Mouse (Mus musculus) hematopoietic multipotent progenitor cell, adult 10-12 weeks (in vitro differentiated cells): ENCODE results near the gene Plekhh2. TPM values are rescaled to one million over a fixed set of nuclear protein-coding genes. Genes with fewer than 3 reads are reported as not detected.

Experiments
- polyA plus RNA-seq: library from polyadenylated mRNA; stranded (reverse); fragments of >175 nt; gene quantifications from 2 replicates; pipeline ENCODE4 v1.2.3, GENCODE M21; 2012; ENCODE audit warnings: low replicate concordance

Gene Plekhh2
- polyA plus RNA-seq: 0.03 and 0.04 TPM in 2 replicates

DNA sequence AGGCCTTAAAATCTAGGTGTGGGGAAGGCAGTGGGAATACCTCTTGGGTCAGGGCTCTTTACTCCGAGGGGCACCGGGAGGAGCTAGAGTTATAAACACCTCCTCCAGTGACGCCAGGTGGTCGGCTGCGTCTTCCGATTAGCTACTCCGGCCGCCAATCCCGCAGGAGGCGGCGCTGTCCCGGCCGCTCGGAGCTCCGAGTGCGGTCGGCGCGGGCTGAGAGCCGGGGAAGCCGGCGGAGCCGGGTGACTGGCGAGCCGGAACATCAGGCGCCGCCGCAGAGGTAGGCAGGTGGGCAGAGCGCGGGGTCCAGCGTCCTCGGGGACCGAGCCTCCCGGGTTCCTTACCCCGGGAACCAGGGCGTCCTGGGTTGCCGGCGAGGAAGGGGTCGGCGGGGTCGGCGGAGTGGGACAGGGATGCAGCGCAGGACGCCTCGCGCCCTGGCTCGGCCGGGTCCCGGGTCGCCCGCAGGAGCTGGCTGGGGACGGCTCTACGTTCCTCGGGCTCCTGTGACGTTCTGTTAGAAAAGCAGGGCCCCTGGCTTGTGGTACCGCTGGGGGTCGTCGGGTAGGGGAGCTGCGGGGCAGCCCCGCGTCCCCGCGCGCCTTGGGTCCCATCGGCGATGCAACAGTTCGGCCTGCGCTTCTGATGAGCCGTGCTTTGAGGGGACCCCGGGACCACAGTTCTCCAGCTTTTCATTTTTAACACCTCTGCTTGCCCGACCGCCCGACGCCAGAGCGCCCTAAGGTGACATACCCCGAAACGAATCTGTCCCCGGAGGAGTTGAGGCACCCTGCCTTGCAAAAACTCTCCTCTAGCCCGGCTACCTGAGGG, at the start of gene Plekhh2:
Gene Plekhh2 (plus strand): TSS at position 214 of the 834 bp plus-strand sequence.

DNA sequence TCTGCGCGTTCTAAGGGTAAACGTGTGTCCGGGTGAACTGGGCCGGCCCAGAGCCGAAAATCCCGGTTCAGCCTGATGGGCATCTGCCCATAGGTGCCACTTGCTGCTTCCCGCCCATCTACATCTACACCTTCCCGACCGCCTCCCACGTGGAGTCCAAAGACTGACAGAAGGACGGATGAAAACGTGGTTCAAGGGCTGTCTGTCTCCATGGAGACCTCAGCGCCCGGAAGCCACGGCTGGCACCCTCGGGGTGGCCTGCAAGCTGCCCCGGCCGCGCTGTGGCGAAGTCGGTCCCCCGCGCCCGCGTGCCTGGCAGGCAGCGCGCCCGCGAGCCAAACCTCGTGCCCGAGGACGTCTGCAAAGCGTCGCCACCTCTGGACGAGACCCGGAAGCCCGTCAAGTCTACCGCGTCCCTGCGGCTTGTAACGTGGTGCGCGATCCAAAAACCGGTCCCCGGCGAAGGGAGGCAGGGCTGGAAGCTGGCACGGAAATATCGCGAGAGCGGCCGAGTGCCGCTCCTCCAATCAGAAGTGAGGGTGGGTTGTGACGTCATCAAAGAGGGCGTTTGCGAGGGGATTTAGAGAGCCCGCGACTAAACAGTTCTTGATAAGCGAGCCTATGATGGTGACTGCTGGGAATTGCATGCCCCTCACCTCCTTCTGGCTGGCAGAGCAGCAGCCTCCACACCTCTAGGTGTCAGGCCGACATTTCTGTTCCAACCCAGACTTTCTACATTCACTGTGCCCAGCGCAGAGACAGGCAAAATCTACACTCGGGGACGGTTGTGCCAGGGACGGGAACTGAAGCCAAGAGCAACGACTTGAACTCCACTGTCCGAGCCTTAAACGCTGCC, 45.7 kb upstream of the Plekhh2 start, which contains the start of gene Thada:
Gene Thada (minus strand): TSS at position 453 of the 856 bp plus-strand sequence.

DNA sequence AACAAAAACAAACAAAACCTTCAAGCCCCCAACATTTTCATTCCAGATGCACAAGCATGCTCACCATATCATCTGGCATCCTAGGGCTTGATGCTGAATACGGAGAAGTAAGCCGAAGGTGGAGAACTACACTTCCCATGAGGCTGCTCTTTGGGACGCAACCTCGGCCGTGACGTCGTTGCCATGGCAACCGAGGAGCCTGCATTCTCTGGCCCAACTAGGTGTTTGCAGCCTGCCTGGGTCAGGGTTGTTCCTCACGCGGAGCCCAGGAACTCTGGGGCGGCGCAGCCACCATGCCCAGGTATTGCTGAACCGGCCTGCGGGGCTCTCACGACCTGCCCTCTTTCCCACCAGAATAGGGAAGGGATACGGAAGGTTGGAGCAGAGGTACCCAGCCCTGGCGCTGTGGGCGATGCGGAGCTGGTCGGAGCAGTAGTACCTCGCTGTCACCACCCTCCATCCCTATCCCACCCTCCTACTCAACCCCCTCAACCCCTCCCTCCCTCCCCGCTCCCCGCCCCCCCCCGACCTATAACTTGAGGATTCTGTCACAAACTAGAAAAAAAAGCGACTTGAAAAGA, 114.7 kb downstream of the Plekhh2 start, which contains the start of gene Dync2li1:
Gene Dync2li1 (plus strand): TSS at position 221 of the 581 bp plus-strand sequence.

Other genes with a start within 250 kb of the Plekhh2 start
- 2.2 and 4.9 TPM in 2 replicates for gene Thada, start 45.7 kb upstream of the Plekhh2 start, polyA plus RNA-seq
- 0.51 TPM in 1 of 2 replicates, not detected in the other for gene Dync2li1, start 114.6 kb downstream of the Plekhh2 start, polyA plus RNA-seq
- not detected in 2 replicates for gene Abcg8, start 164.4 kb downstream of the Plekhh2 start, polyA plus RNA-seq
- not detected in 2 replicates for gene Abcg5, start 171.1 kb downstream of the Plekhh2 start, polyA plus RNA-seq